Comparison of ENCODE assay signal across 16 mouse cellular contexts in genomic region chr7:114199428-114200110, GRCm38 (mm10). TPM values are rescaled to one million over a fixed set of nuclear protein-coding genes. Genes with fewer than 3 reads are reported as not detected.
DNase-seq lines count a peak whose midpoint lies in the region; ATAC-seq and TF ChIP-seq lines count a peak whose summit lies in the region.
"Had no signal": no experiment of that assay in that cellular context is flagged by ENCODE, and none has a peak within 500 bp of the region (broad histone marks: within the 10 kb centered on the region; RNA-seq: fewer than 3 reads in every experiment).

No protein-coding gene starts in this region.

- H3K36me3 ChIP-seq in lung, embryonic 14.5 days (ENCODE audit: insufficient read depth) = no peaks in the 10 kb centered on the region
- no peaks in the 10 kb centered on the region for H3K36me3 ChIP-seq in heart, postnatal 0 days (replicated peaks; ENCODE audit: control insufficient read depth, insufficient read depth, low read length)
- no peaks in the 10 kb centered on the region for H3K36me3 ChIP-seq in stomach, postnatal 0 days (ENCODE audit: control insufficient read depth, insufficient read depth, low read length)
- H3K36me3 ChIP-seq: embryonic facial prominence, embryonic 10.5 days; G1E; midbrain, embryonic 10.5 days had no signal

- no peak overlapping the region for H3K4me3 ChIP-seq in gastrocnemius, adult 2 months
- no peak overlapping the region for H3K4me3 ChIP-seq in lung, embryonic 14.5 days (ENCODE audit: low read depth, low read length)
- H3K4me3 ChIP-seq in heart, postnatal 0 days (ENCODE audit: low read depth, low read length) = no peak overlapping the region
- no peak overlapping the region for H3K4me3 ChIP-seq in stomach, postnatal 0 days (ENCODE audit: low read depth, low read length)
- H3K4me3 ChIP-seq: embryonic facial prominence, embryonic 10.5 days; midbrain, embryonic 10.5 days had no signal

- H3K4me1 ChIP-seq in lung, embryonic 14.5 days (ENCODE audit: insufficient read depth) = peaks cover 17% of the 10 kb centered on the region; the same call in 1 of the 2 replicates
- H3K4me1 ChIP-seq in heart, postnatal 0 days (ENCODE audit: control insufficient read depth, insufficient read depth) = peaks cover 42% of the 10 kb centered on the region
- H3K4me1 ChIP-seq in stomach, postnatal 0 days (replicated peaks; ENCODE audit: control insufficient read depth, insufficient read depth) = peaks cover 4% of the 10 kb centered on the region; the same call in 1 of the 2 replicates
- H3K4me1 ChIP-seq: midbrain, embryonic 10.5 days had no signal

- no peak overlapping the region for H3K4me2 ChIP-seq in lung, embryonic 14.5 days
- H3K4me2 ChIP-seq in heart, postnatal 0 days (ENCODE audit: low read depth, low read length) = no peak overlapping the region
- no peak overlapping the region for H3K4me2 ChIP-seq in stomach, postnatal 0 days (replicated peaks; ENCODE audit: low read depth)

- no peak for DNase-seq in gastrocnemius, adult 2 months
- no peak for DNase-seq in gastrocnemius, postnatal 25 days
- DNase-seq in lung, embryonic 14.5 days = peak; percentile 87
- DNase-seq in lung, postnatal 25 days (ENCODE audit: low spot score) = no peak
- peak; percentile 71 for DNase-seq in heart, postnatal 0 days (ENCODE audit: low spot score)
- DNase-seq in stomach, postnatal 0 days (ENCODE audit: low spot score) = no peak
- DNase-seq in embryo, embryonic 9.5 days (ENCODE audit: extremely low spot score) = no peak
- DNase-seq in adrenal gland, postnatal 36 days = no peak
- DNase-seq: cerebellum, postnatal 10 days; kidney, adult 18-20 months; left cerebral cortex, postnatal 4 days; spleen, adult 18-20 months; thymus, adult 18-20 months had no signal

- WGBS in lung, embryonic 14.5 days = 33% methylated on average over 3 of the region's 3 CpGs
- 14% methylated on average over 3 of the region's 3 CpGs for WGBS in heart, postnatal 0 days
- 34% methylated on average over 3 of the region's 3 CpGs for WGBS in stomach, postnatal 0 days

- H3K9me3 ChIP-seq in lung, embryonic 14.5 days (ENCODE audit: low read depth, low read length) = no peaks in the 10 kb centered on the region
- no peaks in the 10 kb centered on the region for H3K9me3 ChIP-seq in heart, postnatal 0 days (replicated peaks; ENCODE audit: control insufficient read depth, low read length)
- no peaks in the 10 kb centered on the region for H3K9me3 ChIP-seq in stomach, postnatal 0 days (ENCODE audit: control insufficient read depth, low read length)
- H3K9me3 ChIP-seq: embryonic facial prominence, embryonic 10.5 days; G1E; midbrain, embryonic 10.5 days had no signal

- TF ChIP-seq EP300 in heart, postnatal 0 days (IDR thresholded peaks at IDR 0.05; ENCODE audit: low read depth) = no peak
- no peak for TF ChIP-seq EP300 in stomach, postnatal 0 days (optimal IDR thresholded peaks at IDR 0.05)

- H3K9ac ChIP-seq in lung, embryonic 14.5 days = no peak overlapping the region
- no peak overlapping the region for H3K9ac ChIP-seq in heart, postnatal 0 days (replicated peaks; ENCODE audit: low read depth, low read length)
- H3K9ac ChIP-seq in stomach, postnatal 0 days (ENCODE audit: low read length) = no peak overlapping the region

- TF ChIP-seq CTCF in gastrocnemius, adult 2 months (IDR thresholded peaks at IDR 0.05) = no peak
- no peak for TF ChIP-seq CTCF in lung, embryonic 14.5 days (IDR thresholded peaks at IDR 0.05; ENCODE audit: low read depth)
- TF ChIP-seq CTCF in heart, postnatal 0 days (IDR thresholded peaks at IDR 0.05; ENCODE audit: low read depth) = no peak
- no peak for TF ChIP-seq CTCF in stomach, postnatal 0 days (IDR thresholded peaks at IDR 0.05; ENCODE audit: low read depth)

- peak overlapping the region; percentile 70 for H3K27ac ChIP-seq in gastrocnemius, adult 2 months
- H3K27ac ChIP-seq in lung, embryonic 14.5 days (ENCODE audit: low read depth) = peak overlapping the region; percentile 20; the same call in 1 of the 2 replicates
- peak overlapping the region; percentile 74 for H3K27ac ChIP-seq in heart, postnatal 0 days (ENCODE audit: low read depth)
- H3K27ac ChIP-seq in stomach, postnatal 0 days (replicated peaks) = peak overlapping the region; percentile 35; the same call in 1 of the 2 replicates
- H3K27ac ChIP-seq: embryonic facial prominence, embryonic 10.5 days; midbrain, embryonic 10.5 days had no signal

- peak; percentile 39; the same call in 1 of the 2 replicates for ATAC-seq in lung, embryonic 14.5 days (ENCODE audit: insufficient read depth)
- peak; percentile 77; the same call in 1 of the 2 replicates for ATAC-seq in heart, postnatal 0 days (ENCODE audit: insufficient read depth, low read depth)
- peak; percentile 82 for ATAC-seq in stomach, postnatal 0 days (ENCODE audit: low FRiP score, low TSS enrichment)

- H3K27me3 ChIP-seq in lung, embryonic 14.5 days (ENCODE audit: insufficient read depth, low read length) = no peaks in the 10 kb centered on the region
- no peaks in the 10 kb centered on the region for H3K27me3 ChIP-seq in heart, postnatal 0 days (ENCODE audit: control insufficient read depth, insufficient read depth, low read length)
- H3K27me3 ChIP-seq in stomach, postnatal 0 days (ENCODE audit: control insufficient read depth, insufficient read depth, low read length) = no peaks in the 10 kb centered on the region

- intact Hi-C loops in gastrocnemius, adult 2 months (cut with DNase I) = no loop called here

RNA-seq across cellular contexts. Expression of gene Copb1, which starts 54.9 kb away (rescaled TPM):
- total RNA-seq in gastrocnemius, adult 2 months (2021) = 10 to 100 TPM; 22.0 to 26.8 TPM
- total RNA-seq in gastrocnemius, postnatal 25 days (2021) = 10 to 100 TPM; 24.1 to 27.9 TPM
- 129 and 135 TPM in 2 replicates for polyA plus RNA-seq in lung, embryonic 14.5 days (2014; fragmentation: Nextera tagmentation; extraction: Ambion mirVana)
- 47.9 and 54.1 TPM in 2 replicates for total RNA-seq in heart, postnatal 0 days (2014; rRNA removed; ENCODE audit: low replicate concordance)
- polyA plus RNA-seq in heart, postnatal 0 days (2015; fragmentation: Nextera tagmentation; extraction: Ambion mirVana) = 52.9 and 53.0 TPM in 2 replicates
- 82.6 and 83.7 TPM in 2 replicates for polyA plus RNA-seq in stomach, postnatal 0 days (2015; fragmentation: Nextera tagmentation; extraction: Ambion mirVana)
- 100 to 1,000 TPM; 134 to 135 TPM for total RNA-seq in adrenal gland, postnatal 36 days (2021)

Comparison
In these comparisons a context has a peak if more than half of its experiments do, and no peak if none do; other contexts are left out.
1. DNase-seq: peak in lung, embryonic 14.5 days (single experiment) and heart, postnatal 0 days (single experiment); none in gastrocnemius, adult 2 months (single experiment), gastrocnemius, postnatal 25 days (single experiment), lung, postnatal 25 days (single experiment), stomach, postnatal 0 days (single experiment), embryo, embryonic 9.5 days (single experiment) and adrenal gland, postnatal 36 days (0 of 2).
2. H3K27ac ChIP-seq: peak in every context shown above with its lines; median percentile 74 in heart, postnatal 0 days; 70 in gastrocnemius, adult 2 months; 35 in stomach, postnatal 0 days; 20 in lung, embryonic 14.5 days.
3. Peak in every context shown above with its lines, with median percentiles within 50 percentile points of each other: ATAC-seq.